Mouse (Mus musculus): ENCODE measurements around the gene Id2.

The Id2 gene

DNA sequence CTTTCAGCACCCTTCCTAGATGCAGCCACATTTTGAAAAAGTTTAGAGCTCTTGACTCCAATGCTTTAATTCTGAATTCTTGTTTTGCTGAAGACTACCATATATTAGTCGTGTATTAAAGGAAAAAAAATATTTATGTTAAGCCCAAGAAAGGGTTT, at the start of gene Id2:
Gene Id2, minus strand, starts transcription at position 89 of the 158 bp plus-strand sequence.
- no peak for DNase-seq (ENCODE audit: low spot score in 2 of 2)

GRCm38 (mm10) chr12:25145344-25145698, 48.4 kb upstream of the Id2 start:
- DNase-seq (ENCODE audit: low spot score in 2 of 2), result no peak

GRCm38 (mm10) chr12:25144591-25145343, 47.8 kb upstream of the Id2 start:
- DNase-seq (ENCODE audit: low spot score in 2 of 2), result no peak

- no peak for DNase-seq (ENCODE audit: low spot score in 2 of 2)
These were observed 46.6 kb upstream of the Id2 start for GRCm38 (mm10) chr12:25143492-25143891.

DNA sequence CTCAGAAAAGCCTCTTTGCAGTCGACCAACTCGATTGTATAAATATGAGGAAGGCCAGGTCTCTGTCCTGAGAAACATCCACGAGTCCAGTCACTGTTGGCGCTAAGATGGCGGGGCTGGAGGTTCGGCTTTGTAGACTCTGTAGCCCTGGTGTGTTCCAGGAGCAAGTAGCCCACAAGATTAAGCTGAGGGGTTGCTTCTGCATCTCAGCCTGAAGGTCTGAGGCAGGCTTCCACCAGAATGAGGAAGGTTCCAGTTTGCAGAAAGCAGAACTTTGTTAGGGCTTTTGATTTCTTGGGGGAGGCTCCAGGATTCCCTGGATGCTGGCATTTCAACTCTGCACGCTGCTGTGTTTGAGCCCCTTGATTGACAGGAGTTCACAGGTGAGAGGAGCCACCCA, 45.3 kb upstream of the Id2 start:
- no peak for DNase-seq (ENCODE audit: low spot score in 2 of 2)

GRCm38 (mm10) chr12:25141311-25141710, 44.4 kb upstream of the Id2 start:
- DNase-seq (ENCODE audit: low spot score in 2 of 2), result no peak

DNA sequence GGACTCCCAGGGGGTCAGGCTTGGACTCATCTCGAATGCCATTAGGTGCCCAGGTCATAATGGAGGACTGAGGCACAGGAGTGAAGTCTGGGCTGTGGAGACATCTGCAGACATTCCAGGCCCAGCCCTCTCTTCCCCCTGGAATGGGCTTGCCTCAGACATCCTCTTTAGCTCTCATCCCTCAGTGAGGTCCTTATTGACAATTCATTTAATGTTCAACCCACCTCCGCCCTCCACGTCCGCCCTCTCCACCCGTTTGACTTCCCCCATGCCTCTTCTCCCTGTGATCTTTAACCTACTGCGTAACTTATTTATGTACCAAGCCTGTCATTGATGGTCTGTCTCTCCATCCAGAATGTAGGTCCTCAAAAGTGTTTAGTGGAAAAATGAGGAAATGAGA, 43.2 kb upstream of the Id2 start:
- DNase-seq (ENCODE audit: low spot score in 2 of 2), result no peak

- DNase-seq (ENCODE audit: low spot score in 2 of 2), result no peak
These were observed 41.7 kb upstream of the Id2 start for GRCm38 (mm10) chr12:25138616-25139015.

GRCm38 (mm10) chr12:25132046-25132445, 35.1 kb upstream of the Id2 start:
- DNase-seq (ENCODE audit: low spot score in 2 of 2), result no peak

- DNase-seq (ENCODE audit: low spot score in 2 of 2), result no peak
These were observed 30.7 kb upstream of the Id2 start for GRCm38 (mm10) chr12:25127629-25128028.

- no peak for DNase-seq (ENCODE audit: low spot score in 2 of 2)
These were observed 29.3 kb upstream of the Id2 start for GRCm38 (mm10) chr12:25126228-25126627.

- DNase-seq (ENCODE audit: low spot score in 2 of 2), result no peak
These were observed 28.4 kb upstream of the Id2 start for GRCm38 (mm10) chr12:25125239-25125776.

- DNase-seq (ENCODE audit: low spot score in 2 of 2), result no peak
These were observed 27.7 kb upstream of the Id2 start for GRCm38 (mm10) chr12:25124431-25125238.

- DNase-seq (ENCODE audit: low spot score in 2 of 2), result no peak
These were observed 23.8 kb upstream of the Id2 start for GRCm38 (mm10) chr12:25120753-25121152.

DNA sequence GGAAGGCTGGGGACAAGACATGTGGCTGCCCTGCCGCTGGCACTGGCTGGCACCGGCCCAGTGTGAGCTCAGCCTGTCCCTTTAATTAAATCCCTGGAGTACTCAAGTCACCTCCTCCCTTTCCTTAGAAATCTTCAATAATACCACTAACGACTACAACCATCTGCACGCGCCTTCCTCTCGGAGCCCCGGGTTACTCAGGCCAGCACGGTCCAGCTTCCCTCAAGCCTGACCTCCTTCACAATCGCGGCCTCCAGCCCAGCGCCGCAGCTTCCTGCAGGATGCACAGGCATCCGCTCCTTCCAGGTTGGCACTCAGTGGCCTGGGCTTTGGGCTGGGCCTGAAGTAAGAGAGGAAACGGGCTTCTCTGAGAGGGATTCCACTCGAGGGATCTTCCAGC, 22.3 kb upstream of the Id2 start:
- DNase-seq (ENCODE audit: low spot score in 2 of 2), result no peak

DNA sequence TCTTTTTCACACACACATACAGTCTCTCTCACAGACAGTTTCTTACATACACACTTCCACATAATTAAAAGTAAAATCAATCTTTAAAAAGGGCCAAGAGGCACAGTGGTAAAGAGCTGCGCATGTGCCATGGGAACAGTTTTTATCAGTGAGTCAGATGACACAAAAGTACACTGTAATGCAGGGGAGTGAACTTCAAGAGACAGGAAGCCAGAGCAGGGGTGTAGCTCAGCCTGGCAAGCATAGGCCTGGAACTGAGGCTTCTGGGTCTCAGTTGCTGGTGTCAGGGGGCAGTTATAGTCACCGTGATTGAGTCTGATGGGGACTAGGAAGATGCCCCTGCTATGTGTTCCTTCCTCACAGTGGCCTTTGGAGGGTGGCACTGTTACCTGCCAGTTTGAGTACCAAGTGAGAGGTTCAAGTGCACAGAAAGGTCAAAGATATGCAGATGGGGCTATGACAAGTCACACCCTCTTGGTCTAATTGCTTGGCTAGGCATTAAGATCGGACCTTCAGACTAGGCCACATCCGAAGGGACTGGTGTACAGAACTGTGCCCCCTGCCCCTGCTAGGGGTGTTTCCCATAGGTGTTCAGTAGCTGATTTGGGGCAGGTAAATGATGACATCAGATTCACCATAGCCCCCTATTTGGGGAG, 21.0 kb upstream of the Id2 start:
- no peak for DNase-seq (ENCODE audit: low spot score in 2 of 2)

DNA sequence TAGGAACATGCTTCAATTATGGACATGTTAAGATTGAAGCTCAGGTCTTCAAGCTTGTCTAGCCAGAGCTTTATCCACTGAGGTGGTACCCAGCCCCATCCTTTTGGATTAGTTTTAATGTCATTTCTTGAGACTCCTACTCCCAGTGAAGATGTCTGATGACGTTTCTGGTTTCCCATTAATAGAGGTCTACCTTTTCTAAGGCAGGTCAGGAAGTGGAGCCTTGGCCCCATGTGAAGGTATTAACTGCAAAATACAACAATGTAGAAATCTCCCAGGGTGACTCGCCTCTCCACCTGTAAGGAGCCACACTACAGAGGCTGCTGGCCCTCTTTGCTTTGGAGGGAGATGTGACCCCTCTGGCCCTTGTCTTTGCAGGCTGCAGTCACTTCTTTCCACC, 19.2 kb upstream of the Id2 start:
- no peak for DNase-seq (ENCODE audit: low spot score in 2 of 2)

DNA sequence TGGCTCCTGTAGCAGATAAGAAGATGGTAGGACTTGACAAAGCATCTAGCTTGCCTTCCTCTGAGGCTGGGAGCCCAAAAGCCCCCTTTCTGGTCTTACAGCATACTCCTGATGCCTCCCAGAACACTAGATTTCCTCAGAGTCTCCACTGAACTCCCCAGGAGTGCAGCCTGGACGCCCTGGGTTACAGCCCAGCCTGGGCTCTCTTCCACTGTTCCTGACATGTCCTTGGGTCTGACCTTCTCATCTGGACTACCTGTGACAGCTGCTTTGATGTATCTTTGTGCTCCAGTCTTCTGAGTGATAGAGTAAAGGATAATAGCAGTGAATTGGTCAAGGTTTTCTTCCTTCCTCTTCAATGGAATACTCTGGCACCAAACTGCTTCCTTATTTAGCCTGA, 17.5 kb upstream of the Id2 start:
- no peak for DNase-seq (ENCODE audit: low spot score in 2 of 2)

DNA sequence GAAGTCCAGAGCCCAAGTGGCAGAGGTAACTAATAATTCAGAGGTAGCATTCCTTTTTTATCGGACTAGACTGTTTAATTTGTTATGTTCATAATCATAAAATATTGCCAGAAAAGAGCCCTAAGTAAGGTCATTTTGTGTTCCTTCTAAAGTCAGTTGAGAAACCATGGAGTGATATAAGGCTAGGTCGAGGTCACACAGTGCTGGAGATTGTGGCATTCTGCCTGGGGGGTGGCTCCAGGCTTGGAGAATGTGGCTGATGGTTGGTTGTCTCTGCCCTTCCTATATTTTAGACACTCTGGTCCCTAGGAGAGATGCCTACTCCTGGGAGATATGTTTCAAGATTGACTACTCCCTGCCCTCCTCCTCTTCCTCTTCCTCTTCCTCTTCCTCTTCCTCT, 16.4 kb upstream of the Id2 start:
- DNase-seq (ENCODE audit: low spot score in 2 of 2), result no peak

GRCm38 (mm10) chr12:25112806-25113205, 15.9 kb upstream of the Id2 start:
- no peak for DNase-seq (ENCODE audit: low spot score in 2 of 2)

DNA sequence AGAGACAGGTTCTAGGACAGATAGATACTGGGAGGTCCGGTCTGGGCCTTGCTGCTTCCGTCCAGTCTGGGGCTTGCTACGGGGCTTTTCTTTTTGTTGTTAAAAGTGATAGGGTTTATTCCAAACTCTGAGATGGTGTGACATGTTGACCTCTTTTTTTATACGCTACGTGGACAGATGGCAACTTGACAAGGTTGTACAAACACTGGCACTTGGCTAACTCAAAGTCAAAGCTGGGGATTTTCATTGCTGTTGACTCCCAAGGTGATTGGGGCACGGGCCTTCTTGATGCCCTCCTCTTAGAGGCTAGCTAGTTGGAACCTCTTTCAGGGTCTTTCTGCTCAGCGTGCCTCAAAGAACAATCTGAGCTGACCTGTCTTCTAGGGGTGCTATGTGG, 13.7 kb upstream of the Id2 start:
- DNase-seq (ENCODE audit: low spot score in 2 of 2), result no peak

- DNase-seq (ENCODE audit: low spot score in 2 of 2), result no peak
These were observed 13.2 kb upstream of the Id2 start for GRCm38 (mm10) chr12:25109971-25110681.

Measured in right cerebral cortex, adult 2 months (tissue).